Mouse (Mus musculus) heart, embryonic 11.5 days (tissue): ENCODE measurements around the gene Idh2. TPM values are rescaled to one million over a fixed set of nuclear protein-coding genes. Genes with fewer than 3 reads are reported as not detected.
"Not testable (repeated sequence)": the region's sequence is repeated elsewhere in the genome, so short reads cannot be mapped to it uniquely, and the experiment has no call there.

Experiments
- ATAC-seq: fragments of 200-750 bp; cut with Nextera tagmentation; replicated peaks from 2 replicates; pipeline ENCODE4 v1.8.0; 2017; ENCODE audit warnings: moderate library complexity; ENCODE audit not compliant: insufficient number of reproducible peaks, low FRiP score, low TSS enrichment
- H3K27ac ChIP-seq: fragments of 300-500 bp; sonication (generic); 2 replicates; pipeline ENCODE4 v1.5.1; 2014; ENCODE audit warnings: mild to moderate bottlenecking, low read depth, low read length
- H3K27me3 ChIP-seq: fragments of 300-500 bp; sonication (generic); 2 replicates; pipeline ENCODE4 v1.6.1; 2014; ENCODE audit warnings: mild to moderate bottlenecking, low read length, mixed read lengths; ENCODE audit not compliant: control insufficient read depth, insufficient read depth
- H3K36me3 ChIP-seq: fragments of 300-500 bp; sonication (generic); 2 replicates; pipeline ENCODE4 v1.6.1; 2014; ENCODE audit warnings: mild to moderate bottlenecking, low read length, moderate library complexity, mixed read lengths; ENCODE audit not compliant: control insufficient read depth, insufficient read depth
- H3K4me1 ChIP-seq: fragments of 300-500 bp; sonication (generic); 2 replicates; pipeline ENCODE4 v1.6.1; 2014; ENCODE audit warnings: low read length; ENCODE audit not compliant: control insufficient read depth, insufficient read depth
- H3K4me2 ChIP-seq: fragments of 300-500 bp; sonication (generic); 2 replicates; pipeline ENCODE4 v1.6.1; 2014; ENCODE audit warnings: mild to moderate bottlenecking, moderate library complexity
- H3K4me3 ChIP-seq: fragments of 300-500 bp; sonication (generic); 2 replicates; pipeline ENCODE4 v1.5.1; 2014; ENCODE audit warnings: low read depth, low read length
- H3K9ac ChIP-seq: fragments of 300-500 bp; sonication (generic); 2 replicates; pipeline ENCODE4 v1.6.1; 2014; ENCODE audit warnings: mild to moderate bottlenecking, low read depth, low read length, moderate library complexity
- H3K9me3 ChIP-seq: fragments of 300-500 bp; sonication (generic); replicated peaks from 2 replicates; pipeline ENCODE4 v1.6.1; 2016; ENCODE audit warnings: low read length; ENCODE audit not compliant: control insufficient read depth
- WGBS: fragments of 180-500 bp; shearing (Covaris S2); extraction: QIAGEN DNeasy Blood & Tissue Kit; methylation state at CpG from one replicate; pipeline ENCODE4 v1.1.7; 2014; ENCODE audit not compliant: insufficient replicate concordance; 5-methylcytosine and 5-hydroxymethylcytosine counted together
- polyA plus RNA-seq: library from polyadenylated mRNA; unstranded; fragments of >200 nt; fragmentation: Nextera tagmentation; extraction: Ambion mirVana; gene quantifications from 2 replicates; pipeline ENCODE4 v1.2.1, GENCODE M21; 2014

Idh2 gene
- polyA plus RNA-seq, 1 experiment from 2014 or later = 1,200 TPM

GRCm38 (mm10) chr7:80132541-80132940 lies 17.3 kb upstream of the Idh2 start:
- WGBS = 52% methylated on average over 9 of the region's 9 CpGs
- no peak overlapping the region for H3K27ac ChIP-seq
- H3K9ac ChIP-seq = no peak overlapping the region
- H3K4me3 ChIP-seq = no peak overlapping the region
- no peak for ATAC-seq
- H3K27me3 ChIP-seq = no peaks in the 10 kb centered on the region
- no peaks in the 10 kb centered on the region for H3K36me3 ChIP-seq
- peaks cover 19% of the 10 kb centered on the region for H3K4me1 ChIP-seq
- peaks cover 5% of the 10 kb centered on the region for H3K9me3 ChIP-seq
- H3K4me2 ChIP-seq = no peak overlapping the region

GRCm38 (mm10) chr7:80131315-80131714 lies 16.1 kb upstream of the Idh2 start:
- WGBS = 64% methylated on average over 7 of the region's 7 CpGs
- H3K36me3 ChIP-seq, ATAC-seq, H3K9me3 ChIP-seq, H3K4me2 ChIP-seq, H3K27me3 ChIP-seq, H3K9ac ChIP-seq, H3K4me3 ChIP-seq: not testable (repeated sequence)
- peak overlapping the region; percentile 92; the same call in 1 of the 2 replicates for H3K27ac ChIP-seq
- H3K4me1 ChIP-seq = peaks cover 19% of the 10 kb centered on the region

GRCm38 (mm10) chr7:80130344-80131055 lies 15.3 kb upstream of the Idh2 start:
- Histone ChIP-seq H3K4me1 (peaks cover 19% of the 10 kb centered on the region), H3K9ac (peak overlapping the region; percentile 43), H3K4me2 (peak overlapping the region; percentile 14; the same call in 1 of the 2 replicates), H3K9me3 (no peaks in the 10 kb centered on the region), H3K4me3 (no peak overlapping the region), H3K27ac (peak overlapping the region; percentile 92), H3K36me3 (no peaks in the 10 kb centered on the region), H3K27me3 (no peaks in the 10 kb centered on the region)
- peak; percentile 47 for ATAC-seq
- WGBS = 28% methylated on average over 12 of the region's 12 CpGs

GRCm38 (mm10) chr7:80129278-80129677 lies 14.1 kb upstream of the Idh2 start:
- Histone ChIP-seq H3K36me3 (no peaks in the 10 kb centered on the region), H3K4me2 (no peak overlapping the region), H3K4me3 (no peak overlapping the region), H3K27ac (peak overlapping the region; percentile 92), H3K9ac (no peak overlapping the region), H3K4me1 (peaks cover 10% of the 10 kb centered on the region), H3K9me3 (no peaks in the 10 kb centered on the region), H3K27me3 (no peaks in the 10 kb centered on the region)
- ATAC-seq = 0 out of 2 replicates have a peak, but pooled peaks have one; percentile 31
- WGBS = 63% methylated on average over 4 of the region's 4 CpGs

- WGBS = 82% methylated on average over 2 of the region's 2 CpGs
- H3K27me3 ChIP-seq = no peaks in the 10 kb centered on the region
- H3K4me2 ChIP-seq = no peak overlapping the region
Measured at GRCm38 (mm10) chr7:80123672-80124071, 8.5 kb upstream of the Idh2 start.

GRCm38 (mm10) chr7:80123115-80123514 lies 7.9 kb upstream of the Idh2 start:
- H3K9ac ChIP-seq = no peak overlapping the region
- no peak for ATAC-seq
- H3K27ac ChIP-seq = no peak overlapping the region
- H3K9me3 ChIP-seq = no peaks in the 10 kb centered on the region
- H3K4me2 ChIP-seq = no peak overlapping the region
- no peaks in the 10 kb centered on the region for H3K27me3 ChIP-seq
- no peak overlapping the region for H3K4me3 ChIP-seq
- WGBS = 56% methylated on average over 4 of the region's 4 CpGs
- H3K4me1 ChIP-seq = peaks cover 21% of the 10 kb centered on the region
- H3K36me3 ChIP-seq = no peaks in the 10 kb centered on the region

More at GRCm38 (mm10) chr7:80123672-80124071, 8.5 kb upstream of the Idh2 start:
- Histone ChIP-seq H3K9me3 (no peaks in the 10 kb centered on the region), H3K36me3 (no peaks in the 10 kb centered on the region), H3K27ac (no peak overlapping the region), H3K4me1 (peaks cover 21% of the 10 kb centered on the region), H3K4me3 (no peak overlapping the region), H3K9ac (no peak overlapping the region)
- ATAC-seq = no peak

- no peak overlapping the region; the same call in 1 of the 2 replicates for H3K27ac ChIP-seq
Measured at GRCm38 (mm10) chr7:80121083-80121482, 5.9 kb upstream of the Idh2 start.

GRCm38 (mm10) chr7:80119198-80119597 lies 4.0 kb upstream of the Idh2 start:
- WGBS = 22% methylated on average over 4 of the region's 4 CpGs
- peaks cover 21% of the 10 kb centered on the region for H3K4me1 ChIP-seq

More at GRCm38 (mm10) chr7:80121083-80121482, 5.9 kb upstream of the Idh2 start:
- WGBS = 50% methylated on average over 5 of the region's 5 CpGs
- no peak for ATAC-seq
- H3K36me3 ChIP-seq = no peaks in the 10 kb centered on the region
- 0 out of 2 replicates have a peak overlapping the region, but pooled peaks have one; percentile 16 for H3K9ac ChIP-seq
- H3K4me1 ChIP-seq = peaks cover 21% of the 10 kb centered on the region
- H3K4me3 ChIP-seq = no peak overlapping the region
- H3K27me3 ChIP-seq = no peaks in the 10 kb centered on the region
- no peaks in the 10 kb centered on the region for H3K9me3 ChIP-seq
- H3K4me2 ChIP-seq = no peak overlapping the region

More at GRCm38 (mm10) chr7:80119198-80119597, 4.0 kb upstream of the Idh2 start:
- Histone ChIP-seq H3K27me3 (no peaks in the 10 kb centered on the region), H3K4me2 (peak overlapping the region; percentile 17; the same call in 1 of the 2 replicates), H3K27ac (peak overlapping the region; percentile 85), H3K9me3 (no peaks in the 10 kb centered on the region), H3K9ac (peak overlapping the region; percentile 50), H3K4me3 (no peak overlapping the region), H3K36me3 (no peaks in the 10 kb centered on the region)
- no peak; the same call in 1 of the 2 replicates for ATAC-seq
